In genomic region chr4:116944055-116944454, GRCm38 (mm10) we compare ENCODE assay signal across 16 mouse cellular contexts. TPM values are rescaled to one million over a fixed set of nuclear protein-coding genes. Genes with fewer than 3 reads are reported as not detected.
DNase-seq lines count a peak whose midpoint lies in the region; ATAC-seq lines count a peak whose summit lies in the region.
"Had no signal": no experiment of that assay in that cellular context is flagged by ENCODE, and none has a peak within 500 bp of the region (broad histone marks: within the 10 kb centered on the region; RNA-seq: fewer than 3 reads in every experiment).

No protein-coding gene starts in this region.

- H3K27ac ChIP-seq in embryonic facial prominence, embryonic 11.5 days (replicated peaks; ENCODE audit: low read depth, low read length): no peak overlapping the region
- no peak overlapping the region for H3K27ac ChIP-seq in embryonic facial prominence, embryonic 10.5 days (replicated peaks)
- peak overlapping the region; percentile 20; the same call in 1 of the 2 replicates for H3K27ac ChIP-seq in hindbrain, embryonic 15.5 days (replicated peaks)
- peak overlapping the region; percentile 56 for H3K27ac ChIP-seq in neural tube, embryonic 13.5 days (replicated peaks)
- H3K27ac ChIP-seq: heart, embryonic 13.5 days; left cerebral cortex, adult 2 months; limb, embryonic 15.5 days; stomach, postnatal 0 days had no signal

- WGBS in embryonic facial prominence, embryonic 11.5 days: 57% methylated on average over 5 of the region's 5 CpGs
- WGBS in embryonic facial prominence, embryonic 10.5 days: 46% methylated on average over 5 of the region's 5 CpGs
- 13% methylated on average over 5 of the region's 5 CpGs for WGBS in hindbrain, embryonic 15.5 days
- WGBS in neural tube, embryonic 13.5 days: 14% methylated on average over 5 of the region's 5 CpGs

- no peaks in the 10 kb centered on the region for H3K9me3 ChIP-seq in embryonic facial prominence, embryonic 11.5 days (replicated peaks; ENCODE audit: control insufficient read depth, low read length)
- H3K9me3 ChIP-seq in embryonic facial prominence, embryonic 10.5 days: no peaks in the 10 kb centered on the region
- no peaks in the 10 kb centered on the region for H3K9me3 ChIP-seq in hindbrain, embryonic 15.5 days
- H3K9me3 ChIP-seq in neural tube, embryonic 13.5 days: no peaks in the 10 kb centered on the region
- H3K9me3 ChIP-seq: heart, embryonic 13.5 days; limb, embryonic 15.5 days had no signal

- H3K4me2 ChIP-seq in embryonic facial prominence, embryonic 11.5 days (ENCODE audit: low read depth, low read length): no peak overlapping the region
- no peak overlapping the region for H3K4me2 ChIP-seq in hindbrain, embryonic 15.5 days
- peak overlapping the region; percentile 9; the same call in 1 of the 2 replicates for H3K4me2 ChIP-seq in neural tube, embryonic 13.5 days
- H3K4me2 ChIP-seq: heart, embryonic 13.5 days; limb, embryonic 15.5 days; lung, embryonic 14.5 days had no signal

- no peak overlapping the region for H3K4me3 ChIP-seq in embryonic facial prominence, embryonic 11.5 days (ENCODE audit: low read depth, low read length)
- H3K4me3 ChIP-seq in embryonic facial prominence, embryonic 10.5 days: no peak overlapping the region
- no peak overlapping the region for H3K4me3 ChIP-seq in hindbrain, embryonic 15.5 days
- no peak overlapping the region for H3K4me3 ChIP-seq in neural tube, embryonic 13.5 days
- H3K4me3 ChIP-seq: heart, embryonic 13.5 days; left cerebral cortex, adult 2 months; limb, embryonic 15.5 days had no signal

- H3K9ac ChIP-seq in embryonic facial prominence, embryonic 11.5 days (replicated peaks; ENCODE audit: low read length): no peak overlapping the region
- no peak overlapping the region for H3K9ac ChIP-seq in hindbrain, embryonic 15.5 days
- no peak overlapping the region for H3K9ac ChIP-seq in neural tube, embryonic 13.5 days
- H3K9ac ChIP-seq: heart, embryonic 13.5 days; limb, embryonic 15.5 days; lung, embryonic 14.5 days had no signal

- H3K27me3 ChIP-seq in embryonic facial prominence, embryonic 11.5 days (ENCODE audit: control insufficient read depth, insufficient read depth, low read length): no peaks in the 10 kb centered on the region
- no peaks in the 10 kb centered on the region for H3K27me3 ChIP-seq in embryonic facial prominence, embryonic 10.5 days (replicated peaks; ENCODE audit: low read depth, poor library complexity, severe bottlenecking)
- no peaks in the 10 kb centered on the region for H3K27me3 ChIP-seq in hindbrain, embryonic 15.5 days
- H3K27me3 ChIP-seq in neural tube, embryonic 13.5 days: no peaks in the 10 kb centered on the region
- H3K27me3 ChIP-seq: heart, embryonic 13.5 days; limb, embryonic 15.5 days had no signal

- DNase-seq in embryonic facial prominence, embryonic 11.5 days (ENCODE audit: low spot score): peak; percentile 8
- DNase-seq in embryonic facial prominence, embryonic 10.5 days (ENCODE audit: low spot score): no peak
- peak; percentile 36 for DNase-seq in embryo, embryonic 11 days
- no peak for DNase-seq in lung, postnatal 25 days (ENCODE audit: low spot score)
- DNase-seq in gastrocnemius, postnatal 25 days: no peak
- DNase-seq: adrenal gland, adult 8-10 months; gastrocnemius, postnatal 14 days; kidney, postnatal 14 days; lung, embryonic 14.5 days had no signal

- H3K4me1 ChIP-seq in embryonic facial prominence, embryonic 11.5 days (ENCODE audit: control insufficient read depth, insufficient read depth, low read length): no peaks in the 10 kb centered on the region
- 0 out of 2 replicates have a peak, but pooled peaks cover 12% of the 10 kb centered on the region for H3K4me1 ChIP-seq in embryonic facial prominence, embryonic 10.5 days
- peaks cover 13% of the 10 kb centered on the region for H3K4me1 ChIP-seq in hindbrain, embryonic 15.5 days (replicated peaks)
- peaks cover 31% of the 10 kb centered on the region for H3K4me1 ChIP-seq in neural tube, embryonic 13.5 days (replicated peaks)
- H3K4me1 ChIP-seq: heart, embryonic 13.5 days; limb, embryonic 15.5 days had no signal

- ATAC-seq in embryonic facial prominence, embryonic 11.5 days (replicated peaks; ENCODE audit: insufficient number of reproducible peaks, low FRiP score, low TSS enrichment, low read depth): no peak
- ATAC-seq in hindbrain, embryonic 15.5 days (ENCODE audit: low FRiP score, low read depth): no peak
- peak; percentile 63; the same call in 1 of the 2 replicates for ATAC-seq in neural tube, embryonic 13.5 days (ENCODE audit: low read depth)
- no peak for ATAC-seq in megakaryocyte-erythroid progenitor cell, adult 5-6 weeks (replicated peaks; ENCODE audit: low FRiP score, low TSS enrichment, poor library complexity, severe bottlenecking)

- no peaks in the 10 kb centered on the region for H3K36me3 ChIP-seq in embryonic facial prominence, embryonic 11.5 days (replicated peaks; ENCODE audit: control insufficient read depth, insufficient read depth, low read depth, low read length)
- H3K36me3 ChIP-seq in embryonic facial prominence, embryonic 10.5 days (replicated peaks): no peaks in the 10 kb centered on the region
- no peaks in the 10 kb centered on the region for H3K36me3 ChIP-seq in hindbrain, embryonic 15.5 days
- H3K36me3 ChIP-seq in neural tube, embryonic 13.5 days: no peaks in the 10 kb centered on the region
- H3K36me3 ChIP-seq: heart, embryonic 13.5 days; limb, embryonic 15.5 days had no signal

RNA-seq across cellular contexts. Expression of gene Urod, which starts 50.2 kb away (rescaled TPM):
- 109 and 115 TPM in 2 replicates for polyA plus RNA-seq in embryonic facial prominence, embryonic 11.5 days (2014; fragmentation: Nextera tagmentation; extraction: Ambion mirVana)
- polyA plus RNA-seq in embryonic facial prominence, embryonic 10.5 days (2016; fragmentation: Nextera tagmentation; extraction: Ambion mirVana): 111 and 113 TPM in 2 replicates
- polyA plus RNA-seq in hindbrain, embryonic 15.5 days (2015; fragmentation: Nextera tagmentation; extraction: Ambion mirVana): 56.6 and 59.4 TPM in 2 replicates
- 72.7 and 76.8 TPM in 2 replicates for polyA plus RNA-seq in neural tube, embryonic 13.5 days (2015; fragmentation: Nextera tagmentation; extraction: Ambion mirVana)
- 222 and 304 TPM in 2 replicates for total RNA-seq in megakaryocyte-erythroid progenitor cell, adult 5-6 weeks (2014; fragmentation: Nextera tagmentation)
- total RNA-seq in megakaryocyte-erythroid progenitor cell, adult 5-6 weeks (2017): 130 and 163 TPM in 2 replicates
- total RNA-seq in gastrocnemius, postnatal 25 days (2021): 10 to 100 TPM; 59.0 to 59.9 TPM

RNA-seq across cellular contexts. Expression of gene Hectd3, which starts 51.1 kb away (rescaled TPM):
- polyA plus RNA-seq in embryonic facial prominence, embryonic 11.5 days (2014; fragmentation: Nextera tagmentation; extraction: Ambion mirVana): 6.1 and 7.3 TPM in 2 replicates
- polyA plus RNA-seq in embryonic facial prominence, embryonic 10.5 days (2016; fragmentation: Nextera tagmentation; extraction: Ambion mirVana): 9.6 and 10.1 TPM in 2 replicates
- polyA plus RNA-seq in hindbrain, embryonic 15.5 days (2015; fragmentation: Nextera tagmentation; extraction: Ambion mirVana): 25.3 and 30.1 TPM in 2 replicates
- polyA plus RNA-seq in neural tube, embryonic 13.5 days (2015; fragmentation: Nextera tagmentation; extraction: Ambion mirVana): 25.6 and 26.7 TPM in 2 replicates
- 10.8 and 14.8 TPM in 2 replicates for total RNA-seq in megakaryocyte-erythroid progenitor cell, adult 5-6 weeks (2014; fragmentation: Nextera tagmentation)
- 12.7 and 15.0 TPM in 2 replicates for total RNA-seq in megakaryocyte-erythroid progenitor cell, adult 5-6 weeks (2017)
- 10 to 100 TPM; 13.1 to 14.7 TPM for total RNA-seq in gastrocnemius, postnatal 25 days (2021)

Comparison
In these comparisons a context has a peak if more than half of its experiments do, and no peak if none do; other contexts are left out.
1. DNase-seq: peak in embryonic facial prominence, embryonic 11.5 days (single experiment) and embryo, embryonic 11 days (single experiment); none in embryonic facial prominence, embryonic 10.5 days (single experiment), lung, postnatal 25 days (single experiment) and gastrocnemius, postnatal 25 days (single experiment).
2. H3K27ac ChIP-seq: peak in hindbrain, embryonic 15.5 days (single experiment) and neural tube, embryonic 13.5 days (single experiment); none in embryonic facial prominence, embryonic 11.5 days (single experiment) and embryonic facial prominence, embryonic 10.5 days (single experiment).